Mouse (Mus musculus) embryonic fibroblast, embryonic 13.5 days (primary cell): ENCODE measurements at regions not wholly inside any gene's neighbourhood (a gene's known extent, or its start where the extent isn't known, plus 50 kb on each side); places are given as distances from the start of the nearest gene placed in this dataset.

Source experiments
- H3K27ac ChIP-seq: 2 replicates; pipeline ENCODE4 v1.5.1; 2012; ENCODE audit warnings: low read length, control low read depth, inconsistent platforms; ENCODE audit not compliant: insufficient read depth
- H3K4me1 ChIP-seq: 2 replicates; pipeline ENCODE4 v1.6.1; 2011; ENCODE audit warnings: low read length; ENCODE audit not compliant: control insufficient read depth, insufficient read depth
- H3K4me3 ChIP-seq: 2 replicates; pipeline ENCODE4 v1.5.1; 2011; ENCODE audit warnings: mild to moderate bottlenecking, control low read depth, low read length; ENCODE audit not compliant: insufficient read depth
- CTCF ChIP-seq: IDR thresholded peaks from 2 replicates; pipeline ENCODE4 v1.5.1; 2011; ENCODE audit warnings: mild to moderate bottlenecking, control low read depth, low read length, moderate library complexity, borderline replicate concordance; ENCODE audit not compliant: insufficient read depth
- POLR2A ChIP-seq: IDR thresholded peaks from 2 replicates; pipeline ENCODE4 v1.6.1; 2011; ENCODE audit warnings: low read depth, mild to moderate bottlenecking, control low read depth, low read length, moderate library complexity

DNA sequence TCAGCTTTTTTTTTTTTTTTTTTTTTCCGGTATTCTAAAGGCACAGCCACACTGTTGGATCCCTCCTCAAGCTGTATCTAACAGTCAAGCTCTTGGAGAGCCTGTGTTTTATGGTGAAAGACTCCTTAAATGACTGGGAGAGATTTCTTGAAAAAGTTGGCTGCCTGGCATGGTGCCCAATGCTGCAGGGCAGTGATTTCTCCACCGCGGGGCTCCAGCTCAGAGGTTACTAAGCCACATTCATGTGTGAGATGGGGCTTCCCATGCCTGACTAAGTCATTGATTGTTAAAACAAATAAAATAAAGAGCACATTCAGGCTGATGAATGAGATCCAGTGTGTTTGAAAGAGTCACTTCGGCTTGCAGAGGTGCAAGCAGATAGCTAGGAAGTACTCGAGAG, 139.2 kb upstream of the Eci2 start:
- no peak overlapping the region for H3K27ac ChIP-seq
- no peak overlapping the region for H3K4me3 ChIP-seq
- H3K4me1 ChIP-seq, result 0 out of 2 replicates have a peak, but pooled peaks cover 2% of the 10 kb centered on the region
- TF ChIP-seq CTCF, result no peak
- TF ChIP-seq POLR2A, result no peak

- H3K4me1 ChIP-seq, result 0 out of 2 replicates have a peak, but pooled peaks cover 2% of the 10 kb centered on the region
- no peak overlapping the region for H3K4me3 ChIP-seq
- TF ChIP-seq CTCF (no peak), POLR2A (no peak)
- H3K27ac ChIP-seq, result no peak overlapping the region
Observed at GRCm38 (mm10) chr13:35166831-35167541, 140.1 kb upstream of the Eci2 start.

DNA sequence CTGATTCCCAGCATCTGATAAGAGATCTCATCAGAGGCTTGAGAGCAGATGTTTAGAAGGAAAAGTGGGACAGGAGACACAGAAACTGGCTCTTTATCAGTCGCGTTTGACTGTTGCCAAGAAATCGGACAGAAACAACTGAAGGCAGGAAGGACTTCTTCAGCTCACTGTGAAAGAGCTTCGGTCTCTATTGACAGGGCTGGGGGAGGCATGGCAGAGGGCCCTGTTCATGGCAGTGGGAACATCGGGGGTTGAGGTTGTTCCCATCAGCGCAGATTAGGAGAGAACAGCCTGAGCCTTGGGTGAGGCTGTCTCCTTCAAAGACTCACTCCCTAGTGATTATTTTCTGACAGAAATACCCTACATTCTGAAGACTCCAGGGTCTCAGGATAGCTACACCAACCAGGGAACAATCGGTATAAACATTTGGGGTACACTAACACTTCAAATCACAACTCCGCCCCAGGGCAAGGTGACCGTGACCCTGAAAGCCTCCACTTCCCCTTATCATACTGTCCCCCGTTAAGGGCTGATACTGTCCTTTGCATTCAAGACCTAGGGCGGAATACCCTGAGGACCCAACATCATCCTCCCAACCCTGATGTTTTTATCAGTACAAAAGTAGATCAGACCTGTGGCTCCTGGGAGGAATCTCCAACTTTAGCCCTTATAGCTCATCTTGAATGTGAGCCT, 144.8 kb upstream of the Eci2 start:
- Histone ChIP-seq H3K4me1 (no peaks in the 10 kb centered on the region), H3K4me3 (no peak overlapping the region), H3K27ac (no peak overlapping the region)
- TF ChIP-seq CTCF, result no peak
- TF ChIP-seq POLR2A, result no peak

GRCm38 (mm10) chr13:35173522-35173921, 146.6 kb upstream of the Eci2 start:
- Histone ChIP-seq H3K4me3 (no peak overlapping the region), H3K27ac (no peak overlapping the region), H3K4me1 (no peaks in the 10 kb centered on the region)
- TF ChIP-seq POLR2A (no peak), CTCF (no peak)

GRCm38 (mm10) chr13:35175587-35175986, 148.7 kb upstream of the Eci2 start:
- TF ChIP-seq POLR2A, result no peak
- TF ChIP-seq CTCF, result no peak
- Histone ChIP-seq H3K4me1 (no peaks in the 10 kb centered on the region), H3K4me3 (no peak overlapping the region), H3K27ac (no peak overlapping the region)

DNA sequence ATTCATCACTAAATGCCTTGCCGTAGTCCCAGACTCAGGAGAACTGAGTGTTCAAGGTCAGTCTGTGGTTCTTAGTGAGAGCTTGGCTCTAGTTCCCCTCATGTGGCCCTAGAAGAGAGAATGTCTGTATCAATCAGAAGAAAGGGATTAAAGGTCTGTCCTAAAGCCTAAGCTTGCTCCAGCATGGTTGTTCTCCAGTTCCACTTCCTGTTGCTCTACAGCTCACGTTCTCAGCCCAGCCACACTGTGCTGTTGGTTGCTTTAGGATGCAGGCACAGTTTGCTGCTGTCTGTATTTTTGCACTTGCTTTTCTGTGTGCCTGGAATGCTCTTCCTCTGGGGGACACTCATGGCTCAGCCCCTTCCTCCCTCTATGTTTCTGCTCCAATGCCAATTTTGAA, 150.4 kb upstream of the Eci2 start:
- no peaks in the 10 kb centered on the region for H3K4me1 ChIP-seq
- H3K27ac ChIP-seq, result no peak overlapping the region
- no peak overlapping the region for H3K4me3 ChIP-seq
- TF ChIP-seq POLR2A (no peak), CTCF (no peak)

DNA sequence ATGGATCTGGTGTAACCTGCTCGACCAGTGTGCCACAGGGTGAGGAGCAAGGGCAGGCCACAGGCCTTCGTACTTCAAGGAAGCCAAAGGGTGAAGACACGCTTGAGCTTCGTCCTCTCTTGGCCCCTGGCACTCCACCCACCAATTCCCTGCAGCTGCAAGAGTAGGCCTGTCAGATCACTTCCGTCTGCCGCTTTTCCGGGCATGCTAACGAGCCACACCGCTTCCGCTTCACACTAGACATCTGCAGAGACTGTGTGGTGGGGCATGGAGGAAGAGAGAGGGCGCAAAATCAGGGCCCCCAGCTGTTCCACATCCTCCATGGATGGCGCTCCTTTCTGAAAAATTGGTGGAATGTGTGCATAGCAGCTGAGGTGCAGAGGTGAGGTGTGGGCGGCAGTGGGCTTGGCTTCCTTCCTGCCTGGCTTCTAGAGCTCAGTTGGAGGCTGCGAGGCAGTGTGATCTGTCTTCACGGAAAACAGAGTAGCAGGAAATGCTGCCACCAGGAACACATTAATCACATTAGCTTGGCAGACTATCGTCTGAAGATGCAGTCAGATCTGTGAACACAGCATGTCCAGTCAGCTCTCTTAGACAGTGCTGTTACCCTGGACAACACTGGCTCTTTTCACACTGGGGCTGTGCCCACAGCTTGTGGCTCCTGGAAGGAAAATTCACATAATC, 162.3 kb upstream of the Eci2 start:
- Histone ChIP-seq H3K27ac (no peak overlapping the region), H3K4me3 (no peak overlapping the region), H3K4me1 (peaks cover 6% of the 10 kb centered on the region; the same call in 1 of the 2 replicates)
- TF ChIP-seq CTCF (no peak), POLR2A (no peak)

DNA sequence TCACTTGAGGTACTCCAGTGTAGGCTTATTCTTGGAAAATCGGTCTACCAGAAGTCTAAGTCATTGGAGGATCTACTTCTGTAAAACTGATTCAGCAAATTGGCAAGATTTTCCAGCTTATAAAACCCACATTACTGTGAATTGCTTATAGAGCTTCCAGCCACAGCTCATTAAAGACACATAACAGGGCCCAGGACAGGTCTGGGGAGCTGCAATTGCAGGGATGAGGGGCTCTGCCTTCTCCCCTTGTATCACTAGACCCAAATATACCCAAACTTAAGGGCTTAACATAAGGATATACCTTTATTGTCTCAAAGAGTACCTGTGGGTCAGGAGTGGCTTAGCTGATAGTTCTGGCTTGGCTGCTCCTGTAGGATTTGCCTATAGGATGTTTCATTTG, 175.2 kb upstream of the Eci2 start:
- Histone ChIP-seq H3K27ac (no peak overlapping the region), H3K4me3 (no peak overlapping the region), H3K4me1 (no peaks in the 10 kb centered on the region)
- no peak for TF ChIP-seq CTCF
- TF ChIP-seq POLR2A, result no peak

- no peak overlapping the region for H3K4me3 ChIP-seq
- H3K4me1 ChIP-seq, result no peaks in the 10 kb centered on the region; the same call in 1 of the 2 replicates
- no peak overlapping the region for H3K27ac ChIP-seq
- no peak for TF ChIP-seq POLR2A
Observed at GRCm38 (mm10) chr13:35208319-35208718, 181.4 kb upstream of the Eci2 start.

DNA sequence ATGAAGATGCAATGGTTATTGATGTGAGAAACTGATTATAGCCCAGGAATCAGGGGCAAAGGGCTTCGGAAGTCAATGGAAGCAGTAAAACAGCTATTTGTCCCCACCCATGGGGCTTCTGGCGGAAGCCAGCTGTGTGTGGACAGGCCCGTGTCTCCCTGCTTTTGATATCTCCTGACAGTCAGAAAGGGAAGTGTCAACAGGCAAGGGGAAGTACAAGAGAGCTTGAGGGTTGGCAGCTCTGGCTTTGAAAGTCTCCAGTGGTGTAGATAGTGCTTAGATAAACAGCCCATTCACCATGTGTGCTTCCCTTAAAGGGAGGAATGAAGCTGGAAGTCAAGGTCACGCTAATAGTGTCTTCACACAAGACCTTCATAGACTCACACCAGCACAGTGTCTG, 182.7 kb upstream of the Eci2 start:
- H3K4me3 ChIP-seq, result no peak overlapping the region
- peaks cover 2% of the 10 kb centered on the region for H3K4me1 ChIP-seq
- no peak for TF ChIP-seq CTCF
- TF ChIP-seq POLR2A, result no peak
- H3K27ac ChIP-seq, result no peak overlapping the region
